Mouse (Mus musculus) hematopoietic stem cell, adult 5-6 weeks (primary cell): Measurements from ENCODE around the gene Zc3h10. TPM values are rescaled to one million over a fixed set of nuclear protein-coding genes. Genes with fewer than 3 reads are reported as not detected.
A peak's percentile ranks its signal among the peaks of the same experiment; 100 is the strongest.
"Not testable (repeated sequence)": the region's sequence is repeated elsewhere in the genome, so short reads cannot be mapped to it uniquely, and the experiment has no call there.

ENCODE experiments used
- ATAC-seq, 2 experiments: fragments of 125-278 bp in 1 of 2; replicated peaks in 1 of 2; 2 replicates each; pipeline ENCODE4 v1.8.0; 2016 to 2017; ENCODE audit warnings: inconsistent platforms in 2 of 2, mild to moderate bottlenecking in 2 of 2, moderate number of reproducible peaks in 2 of 2, low read depth in 1 of 2, moderate TSS enrichment in 1 of 2; ENCODE audit not compliant: low FRiP score in 2 of 2, poor library complexity in 2 of 2, severe bottlenecking in 2 of 2, insufficient read depth in 1 of 2, low TSS enrichment in 1 of 2
- total RNA-seq: library from RNA; stranded (forward); fragments of 172-1452, 232-1000 nt; gene quantifications from 2 replicates; pipeline ENCODE4 v1.2.3, GENCODE M21; 2017

The Zc3h10 gene
- total RNA-seq, 1 experiment from 2014 or later: 13.9 TPM

DNA sequence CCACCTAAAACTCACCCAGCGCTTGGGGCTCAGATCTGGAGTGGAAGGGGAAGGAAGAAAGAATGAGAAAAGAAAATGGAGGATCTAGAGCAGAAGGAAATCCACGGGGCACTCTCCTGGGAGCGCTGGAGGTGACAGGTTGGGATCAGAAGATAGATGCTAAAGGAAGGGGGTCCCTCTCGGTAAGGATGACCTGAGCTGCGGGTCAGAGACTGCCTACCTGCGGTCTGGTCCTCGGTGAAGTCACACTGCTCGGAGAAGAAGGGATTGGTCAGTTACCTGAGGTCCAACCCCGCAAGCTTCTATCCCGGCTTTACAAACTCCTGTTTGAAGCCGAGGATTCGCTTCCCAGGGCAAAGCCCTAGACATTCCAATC lies 54.3 kb downstream of the Zc3h10 start:
- ATAC-seq: peak in 1 of 2 experiments; percentile 6; a peak in 1 of 4 replicates

DNA sequence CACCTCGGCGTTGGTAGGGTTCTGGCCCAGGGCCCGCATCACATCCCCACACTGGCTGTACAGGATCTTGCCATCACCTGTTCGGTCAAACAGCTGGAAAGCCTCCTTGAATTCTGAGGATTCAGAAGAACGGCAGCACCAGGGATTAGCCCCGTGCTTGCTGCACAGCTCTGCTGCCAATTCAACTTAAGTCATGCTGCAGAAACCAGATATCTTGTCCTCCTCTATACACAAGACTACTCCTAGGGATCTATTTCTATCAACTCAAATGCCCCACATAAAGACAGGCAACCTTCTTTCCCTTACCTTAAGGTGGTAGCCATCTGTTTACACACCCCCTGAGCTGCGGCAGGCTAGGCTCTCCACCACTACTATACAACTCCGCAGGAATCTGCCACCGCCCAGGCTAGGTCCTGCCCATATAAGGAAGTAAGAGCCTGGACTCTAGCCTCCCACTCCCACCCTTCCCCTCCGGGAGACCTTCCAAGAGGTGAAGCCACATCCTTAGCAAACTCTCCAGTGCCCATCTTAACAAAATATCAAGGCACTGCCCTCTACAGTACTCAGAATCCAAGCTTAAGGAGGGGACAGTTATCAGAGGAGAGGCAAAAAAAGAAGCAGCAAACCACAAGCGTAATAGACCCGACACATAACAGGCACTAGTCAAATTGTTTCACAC lies 54.8 kb downstream of the Zc3h10 start:
- ATAC-seq: peak; percentile 42 to 44; a peak in 3 of 4 replicates

DNA sequence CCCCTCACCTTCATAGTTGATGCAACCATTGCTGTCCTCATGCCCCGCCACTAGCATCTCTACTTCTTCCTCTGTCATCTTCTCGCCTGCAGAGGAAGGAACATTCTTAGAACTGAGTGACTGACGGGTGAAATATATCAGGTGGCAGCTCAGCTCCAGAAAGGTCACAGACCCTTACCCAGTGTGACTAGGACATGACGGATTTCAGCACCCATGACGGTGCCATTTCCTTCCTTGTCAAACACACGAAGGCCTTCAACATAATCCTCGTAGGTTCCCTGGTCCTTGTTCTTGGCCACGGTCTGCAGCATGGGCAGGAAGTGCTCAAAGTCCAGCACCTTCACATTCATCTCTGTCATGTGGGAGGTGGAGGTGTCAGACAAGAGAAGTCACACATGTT lies 55.5 kb downstream of the Zc3h10 start:
- not testable (repeated sequence) for ATAC-seq

Other genes with a start within 250 kb of the Zc3h10 start
- gene Il23a, start 249.0 kb downstream of the Zc3h10 start, total RNA-seq: 1.1 TPM in 1 of 2 replicates, not detected in the other
- 12.7 and 16.9 TPM in 2 replicates for gene Pan2, start 244.4 kb downstream of the Zc3h10 start, total RNA-seq
- 106 and 135 TPM in 2 replicates for gene Cnpy2, start 225.3 kb downstream of the Zc3h10 start, total RNA-seq
- gene Cs, start 210.0 kb downstream of the Zc3h10 start, total RNA-seq: 69.8 and 79.5 TPM in 2 replicates
- gene Coq10a, start 178.8 kb downstream of the Zc3h10 start, total RNA-seq: 8.1 and 8.7 TPM in 2 replicates
- gene Ankrd52, start 170.7 kb downstream of the Zc3h10 start, total RNA-seq: 8.9 and 12.1 TPM in 2 replicates
- not detected in 2 replicates for gene Slc39a5, start 146.5 kb downstream of the Zc3h10 start, total RNA-seq
- 57.0 and 106 TPM in 2 replicates for gene Nabp2, start 136.3 kb downstream of the Zc3h10 start, total RNA-seq
- gene Rnf41, start 136.1 kb downstream of the Zc3h10 start, total RNA-seq: 18.4 and 20.7 TPM in 2 replicates
- 83.2 and 92.7 TPM in 2 replicates for gene Smarcc2, start 88.5 kb downstream of the Zc3h10 start, total RNA-seq
- 988 and 1,295 TPM in 2 replicates for gene Myl6, start 53.6 kb downstream of the Zc3h10 start, total RNA-seq
- 1.3 and 3.9 TPM in 2 replicates for gene Myl6b, start 49.1 kb downstream of the Zc3h10 start, total RNA-seq
- 70.7 and 75.9 TPM in 2 replicates for gene Esyt1, start 21.9 kb downstream of the Zc3h10 start, total RNA-seq
- 2,366 and 3,073 TPM in 2 replicates for gene Rpl41, start 1.5 kb upstream of the Zc3h10 start, total RNA-seq
- 225 and 337 TPM in 2 replicates for gene Pa2g4, start 18.2 kb upstream of the Zc3h10 start, total RNA-seq
- gene Erbb3, start 41.9 kb upstream of the Zc3h10 start, total RNA-seq: 0.99 and 1.8 TPM in 2 replicates
- 1,013 and 1,172 TPM in 2 replicates for gene Rps26, start 79.0 kb upstream of the Zc3h10 start, total RNA-seq
- 0.06 and 0.50 TPM in 2 replicates for gene Ikzf4, start 98.2 kb upstream of the Zc3h10 start, total RNA-seq
- gene Suox, start 126.3 kb upstream of the Zc3h10 start, total RNA-seq: 7.7 and 8.0 TPM in 2 replicates
- 36.4 and 51.5 TPM in 2 replicates for gene Rab5b, start 148.5 kb upstream of the Zc3h10 start, total RNA-seq
- 1.2 and 1.8 TPM in 2 replicates for gene Pmel, start 156.4 kb upstream of the Zc3h10 start, total RNA-seq
- gene Cdk2, start 157.3 kb upstream of the Zc3h10 start, total RNA-seq: 72.5 and 89.6 TPM in 2 replicates
- gene Dgka, start 197.1 kb upstream of the Zc3h10 start, total RNA-seq: 15.4 and 17.8 TPM in 2 replicates
- gene Pym1, start 200.1 kb upstream of the Zc3h10 start, total RNA-seq: 29.2 and 57.2 TPM in 2 replicates
- gene Mmp19, start 243.1 kb upstream of the Zc3h10 start, total RNA-seq: 1.0 TPM in 1 of 2 replicates, not detected in the other